Comparison of ENCODE assay signal across 17 mouse cellular contexts in the genomic region with DNA sequence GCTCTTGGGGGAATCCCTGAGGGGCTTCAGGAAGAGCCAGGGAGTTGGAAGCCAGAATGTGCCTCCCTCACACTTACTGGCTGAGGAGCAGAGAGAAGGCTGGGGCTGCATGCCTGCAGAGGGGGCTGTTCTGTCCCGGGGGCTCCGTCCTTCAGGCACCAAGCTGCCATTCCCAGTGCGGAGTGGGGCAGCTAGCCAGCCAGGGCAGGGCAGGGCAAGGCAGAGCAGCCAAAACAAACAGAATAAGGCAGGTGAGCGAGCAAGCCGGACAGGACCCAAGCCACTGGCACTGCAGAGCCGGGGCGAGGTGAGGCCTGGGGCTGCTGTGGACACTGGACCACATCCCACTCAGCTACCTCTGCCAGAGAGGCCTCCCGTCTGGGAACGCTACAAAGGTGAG. TPM values are rescaled to one million over a fixed set of nuclear protein-coding genes. Genes with fewer than 3 reads are reported as not detected.
DNase-seq lines count a peak whose midpoint lies in the region; ATAC-seq and TF ChIP-seq lines count a peak whose summit lies in the region.
"Had no signal": no experiment of that assay in that cellular context is flagged by ENCODE, and none has a peak within 500 bp of the region (broad histone marks: within the 10 kb centered on the region; RNA-seq: fewer than 3 reads in every experiment).

No protein-coding gene starts in this region.

- WGBS in midbrain, embryonic 10.5 days: 91% methylated on average over 9 of the region's 9 CpGs
- 87% methylated on average over 9 of the region's 9 CpGs for WGBS in midbrain, embryonic 14.5 days
- WGBS in limb, embryonic 10.5 days: 95% methylated on average over 9 of the region's 9 CpGs

- peaks cover 91% of the 10 kb centered on the region for H3K36me3 ChIP-seq in midbrain, embryonic 10.5 days
- H3K36me3 ChIP-seq in midbrain, embryonic 14.5 days (ENCODE audit: control insufficient read depth, insufficient read depth, low read length): peaks cover 68% of the 10 kb centered on the region
- H3K36me3 ChIP-seq in limb, embryonic 10.5 days: peaks cover 92% of the 10 kb centered on the region

- ATAC-seq in midbrain, embryonic 14.5 days (ENCODE audit: low FRiP score, low TSS enrichment): no peak
- ATAC-seq: forebrain, embryonic 14.5 days; hindbrain, postnatal 0 days; liver, embryonic 12.5 days had no signal

- no peak for DNase-seq in gastrocnemius, adult 2 months
- no peak for DNase-seq in gastrocnemius, postnatal 4 days (ENCODE audit: low spot score in 2 of 2)
- no peak for DNase-seq in midbrain, embryonic 10.5 days (ENCODE audit: low spot score)
- DNase-seq in midbrain, embryonic 14.5 days: no peak
- DNase-seq in limb, embryonic 10.5 days (ENCODE audit: low spot score): no peak
- DNase-seq in lung, postnatal 36 days: peak; percentile 74
- DNase-seq in embryo, embryonic 10.5 days (ENCODE audit: low spot score): no peak
- no peak for DNase-seq in left cerebral cortex, adult 2 months (ENCODE audit: extremely low spot score in 1 of 2, low spot score in 2 of 2)
- DNase-seq: cerebellum, postnatal 14 days; heart, adult 2 months; heart, postnatal 10 days; kidney, adult 18-20 months had no signal

- intact Hi-C loops in gastrocnemius, adult 2 months (cut with DNase I): loop anchor here (10.0 kb wide), 1 partner anchor 134 kb away; no protein-coding TSS in a partner anchor
- intact Hi-C loops in left cerebral cortex, adult 2 months (cut with DNase I): no loop called here

- no peak overlapping the region for H3K9ac ChIP-seq in midbrain, embryonic 14.5 days (replicated peaks; ENCODE audit: low read length)
- H3K9ac ChIP-seq: liver, embryonic 12.5 days; neural tube, embryonic 12.5 days had no signal

- no peak for TF ChIP-seq CTCF in gastrocnemius, adult 2 months (IDR thresholded peaks at IDR 0.05)
- TF ChIP-seq CTCF in left cerebral cortex, adult 2 months (IDR thresholded peaks at IDR 0.05): no peak

- H3K4me3 ChIP-seq in gastrocnemius, adult 2 months: no peak overlapping the region
- H3K4me3 ChIP-seq in midbrain, embryonic 10.5 days: no peak overlapping the region
- no peak overlapping the region for H3K4me3 ChIP-seq in midbrain, embryonic 14.5 days (replicated peaks; ENCODE audit: low read depth, low read length)
- no peak overlapping the region for H3K4me3 ChIP-seq in limb, embryonic 10.5 days
- H3K4me3 ChIP-seq in left cerebral cortex, adult 2 months: no peak overlapping the region
- H3K4me3 ChIP-seq: heart, adult 2 months; layer of hippocampus, adult 2 months; liver, embryonic 12.5 days; neural tube, embryonic 12.5 days had no signal

- H3K4me2 ChIP-seq in midbrain, embryonic 14.5 days (ENCODE audit: low read length): no peak overlapping the region
- H3K4me2 ChIP-seq: liver, embryonic 12.5 days; neural tube, embryonic 12.5 days had no signal

- peak overlapping the region; percentile 24; the same call in 1 of the 2 replicates for H3K27ac ChIP-seq in gastrocnemius, adult 2 months
- 0 out of 2 replicates have a peak overlapping the region, but pooled peaks have one; percentile 4 for H3K27ac ChIP-seq in midbrain, embryonic 10.5 days (replicated peaks)
- H3K27ac ChIP-seq in midbrain, embryonic 14.5 days (replicated peaks; ENCODE audit: low read depth, low read length): no peak overlapping the region
- 0 out of 2 replicates have a peak overlapping the region, but pooled peaks have one; percentile 7 for H3K27ac ChIP-seq in limb, embryonic 10.5 days
- H3K27ac ChIP-seq in left cerebral cortex, adult 2 months: no peak overlapping the region
- H3K27ac ChIP-seq: heart, adult 2 months; hindbrain, postnatal 0 days; layer of hippocampus, adult 2 months; liver, embryonic 12.5 days; neural tube, embryonic 12.5 days had no signal

- H3K9me3 ChIP-seq in midbrain, embryonic 10.5 days (replicated peaks): no peaks in the 10 kb centered on the region
- H3K9me3 ChIP-seq in midbrain, embryonic 14.5 days (ENCODE audit: control insufficient read depth, low read length): no peaks in the 10 kb centered on the region
- H3K9me3 ChIP-seq in limb, embryonic 10.5 days (replicated peaks): no peaks in the 10 kb centered on the region
- H3K9me3 ChIP-seq: liver, embryonic 12.5 days; neural tube, embryonic 12.5 days had no signal

- H3K4me1 ChIP-seq in midbrain, embryonic 10.5 days: 0 out of 2 replicates have a peak, but pooled peaks cover 5% of the 10 kb centered on the region
- H3K4me1 ChIP-seq in midbrain, embryonic 14.5 days (ENCODE audit: control insufficient read depth, insufficient read depth, low read length): no peaks in the 10 kb centered on the region
- H3K4me1 ChIP-seq in limb, embryonic 10.5 days: peaks cover 4% of the 10 kb centered on the region; the same call in 1 of the 2 replicates
- H3K4me1 ChIP-seq: neural tube, embryonic 12.5 days had no signal

- no peaks in the 10 kb centered on the region for H3K27me3 ChIP-seq in midbrain, embryonic 10.5 days (ENCODE audit: low read depth, poor library complexity, severe bottlenecking)
- no peaks in the 10 kb centered on the region for H3K27me3 ChIP-seq in midbrain, embryonic 14.5 days (ENCODE audit: control insufficient read depth, insufficient read depth, low read length)
- no peaks in the 10 kb centered on the region for H3K27me3 ChIP-seq in limb, embryonic 10.5 days (ENCODE audit: low read depth, poor library complexity, severe bottlenecking)
- H3K27me3 ChIP-seq: liver, embryonic 12.5 days; neural tube, embryonic 12.5 days had no signal

RNA-seq across cellular contexts. Expression of a gene that starts 6.9 kb away (rescaled TPM):
- total RNA-seq in gastrocnemius, adult 2 months (2021): 1 to 10 TPM; 6.2 to 7.1 TPM
- total RNA-seq in gastrocnemius, postnatal 4 days (2021): 10 to 100 TPM; 22.8 to 26.7 TPM
- 24.0 and 26.2 TPM in 2 replicates for polyA plus RNA-seq in midbrain, embryonic 10.5 days (2016; fragmentation: Nextera tagmentation; extraction: Ambion mirVana)
- 14.5 and 20.5 TPM in 2 replicates for polyA plus RNA-seq in midbrain, embryonic 14.5 days (2014; fragmentation: Nextera tagmentation; extraction: Ambion mirVana)
- polyA plus RNA-seq in limb, embryonic 10.5 days (2016; fragmentation: Nextera tagmentation; extraction: Ambion mirVana): 27.9 and 29.2 TPM in 2 replicates
- total RNA-seq in left cerebral cortex, adult 2 months (2021): 10 to 100 TPM; 15.5 to 17.7 TPM

RNA-seq across cellular contexts. Expression of a gene that starts 33.9 kb away (rescaled TPM):
- total RNA-seq in gastrocnemius, adult 2 months (2021): 10 to 100 TPM; 35.0 to 37.0 TPM
- 10 to 100 TPM; 81.5 to 83.6 TPM for total RNA-seq in gastrocnemius, postnatal 4 days (2021)
- 26.1 and 34.4 TPM in 2 replicates for polyA plus RNA-seq in midbrain, embryonic 10.5 days (2016; fragmentation: Nextera tagmentation; extraction: Ambion mirVana)
- 47.7 and 57.3 TPM in 2 replicates for polyA plus RNA-seq in midbrain, embryonic 14.5 days (2014; fragmentation: Nextera tagmentation; extraction: Ambion mirVana)
- 32.5 and 39.3 TPM in 2 replicates for polyA plus RNA-seq in limb, embryonic 10.5 days (2016; fragmentation: Nextera tagmentation; extraction: Ambion mirVana)
- total RNA-seq in left cerebral cortex, adult 2 months (2021): 100 to 1,000 TPM; 176 to 180 TPM

RNA-seq across cellular contexts. Expression of a gene that starts 38.5 kb away (rescaled TPM):
- 100 to 1,000 TPM; 120 to 152 TPM for total RNA-seq in gastrocnemius, adult 2 months (2021)
- total RNA-seq in gastrocnemius, postnatal 4 days (2021): 10 to 100 TPM; 78.0 to 85.7 TPM
- polyA plus RNA-seq in midbrain, embryonic 10.5 days (2016; fragmentation: Nextera tagmentation; extraction: Ambion mirVana): 242 and 277 TPM in 2 replicates
- 188 and 214 TPM in 2 replicates for polyA plus RNA-seq in midbrain, embryonic 14.5 days (2014; fragmentation: Nextera tagmentation; extraction: Ambion mirVana)
- 238 and 280 TPM in 2 replicates for polyA plus RNA-seq in limb, embryonic 10.5 days (2016; fragmentation: Nextera tagmentation; extraction: Ambion mirVana)
- total RNA-seq in left cerebral cortex, adult 2 months (2021): 10 to 100 TPM; 47.3 to 48.1 TPM

RNA-seq across cellular contexts. Expression of a gene that starts 46.5 kb away (rescaled TPM):
- 1 to 10 TPM; 1.9 to 3.3 TPM for total RNA-seq in gastrocnemius, adult 2 months (2021)
- 10 to 100 TPM; 16.0 to 16.4 TPM for total RNA-seq in gastrocnemius, postnatal 4 days (2021)
- 18.3 and 21.4 TPM in 2 replicates for polyA plus RNA-seq in midbrain, embryonic 10.5 days (2016; fragmentation: Nextera tagmentation; extraction: Ambion mirVana)
- 17.9 and 22.2 TPM in 2 replicates for polyA plus RNA-seq in midbrain, embryonic 14.5 days (2014; fragmentation: Nextera tagmentation; extraction: Ambion mirVana)
- polyA plus RNA-seq in limb, embryonic 10.5 days (2016; fragmentation: Nextera tagmentation; extraction: Ambion mirVana): 18.2 and 20.4 TPM in 2 replicates
- 10 to 100 TPM; 17.6 to 18.2 TPM for total RNA-seq in left cerebral cortex, adult 2 months (2021)

RNA-seq across cellular contexts. Expression of a gene that starts 52.6 kb away (rescaled TPM):
- 100 to 1,000 TPM; 162 to 163 TPM for total RNA-seq in gastrocnemius, adult 2 months (2021)
- total RNA-seq in gastrocnemius, postnatal 4 days (2021): 10 to 100 TPM; 92.5 to 94.3 TPM
- 41.8 and 42.8 TPM in 2 replicates for polyA plus RNA-seq in midbrain, embryonic 10.5 days (2016; fragmentation: Nextera tagmentation; extraction: Ambion mirVana)
- 122 and 129 TPM in 2 replicates for polyA plus RNA-seq in midbrain, embryonic 14.5 days (2014; fragmentation: Nextera tagmentation; extraction: Ambion mirVana)
- 43.3 and 57.6 TPM in 2 replicates for polyA plus RNA-seq in limb, embryonic 10.5 days (2016; fragmentation: Nextera tagmentation; extraction: Ambion mirVana)
- total RNA-seq in left cerebral cortex, adult 2 months (2021): 100 to 1,000 TPM; 328 to 345 TPM

Comparison
In these comparisons a context has a peak if more than half of its experiments do, and no peak if none do; other contexts are left out.
1. H3K27ac ChIP-seq: peak in gastrocnemius, adult 2 months (single experiment), midbrain, embryonic 10.5 days (single experiment) and limb, embryonic 10.5 days (single experiment); none in midbrain, embryonic 14.5 days (single experiment) and left cerebral cortex, adult 2 months (single experiment).